In genomic region chr1:192447666-192448065, GRCm38 (mm10) we compare ENCODE assay signal across 24 mouse cellular contexts.
"Had no signal": no experiment of that assay in that cellular context is flagged by ENCODE, and none has a peak within 500 bp of the region (broad histone marks: within the 10 kb centered on the region; RNA-seq: fewer than 3 reads in every experiment).

No protein-coding gene starts in this region.

- H3K27ac ChIP-seq: gastrocnemius, adult 2 months; heart, adult 2 months; heart, embryonic 10.5 days; hindbrain, embryonic 10.5 days; hindbrain, embryonic 12.5 days; hindbrain, embryonic 14.5 days; intestine, embryonic 15.5 days; kidney, embryonic 15.5 days; kidney, postnatal 0 days; limb, embryonic 13.5 days; limb, embryonic 15.5 days; liver, embryonic 12.5 days; liver, embryonic 14.5 days had no signal

- DNase-seq: gastrocnemius, adult 2 months; gastrocnemius, postnatal 10 days; gastrocnemius, postnatal 25 days; heart, adult 2 months; heart, postnatal 10 days; heart, postnatal 4 days; kidney, postnatal 4 days; lung, adult 18-20 months had no signal

- H3K4me3 ChIP-seq: gastrocnemius, adult 2 months; heart, adult 2 months; heart, embryonic 10.5 days; heart, embryonic 12.5 days; hindbrain, embryonic 10.5 days; hindbrain, embryonic 12.5 days; intestine, embryonic 15.5 days; kidney, embryonic 15.5 days; layer of hippocampus, adult 2 months; limb, embryonic 13.5 days; limb, embryonic 15.5 days; liver, embryonic 12.5 days had no signal

- H3K27me3 ChIP-seq: hindbrain, embryonic 12.5 days; intestine, embryonic 15.5 days; kidney, embryonic 15.5 days; limb, embryonic 15.5 days; liver, embryonic 12.5 days had no signal

- H3K9ac ChIP-seq: heart, embryonic 12.5 days; hindbrain, embryonic 12.5 days; hindbrain, embryonic 14.5 days; intestine, embryonic 15.5 days; kidney, embryonic 15.5 days; limb, embryonic 13.5 days; limb, embryonic 15.5 days; liver, embryonic 12.5 days; liver, embryonic 14.5 days had no signal

- H3K36me3 ChIP-seq: heart, embryonic 10.5 days; heart, embryonic 12.5 days; hindbrain, embryonic 10.5 days; hindbrain, embryonic 12.5 days; intestine, embryonic 15.5 days; kidney, embryonic 15.5 days; limb, embryonic 13.5 days; limb, embryonic 15.5 days; liver, embryonic 12.5 days had no signal

- ATAC-seq: hindbrain, embryonic 16.5 days; inflammation-experienced regulatory T-cells, adult 6 months; intestine, embryonic 15.5 days; intestine, postnatal 0 days; liver, embryonic 12.5 days had no signal

- H3K9me3 ChIP-seq: heart, embryonic 10.5 days; heart, embryonic 12.5 days; hindbrain, embryonic 10.5 days; hindbrain, embryonic 12.5 days; intestine, embryonic 15.5 days; kidney, embryonic 15.5 days; limb, embryonic 13.5 days; limb, embryonic 15.5 days; liver, embryonic 12.5 days had no signal

- H3K4me1 ChIP-seq: heart, embryonic 10.5 days; hindbrain, embryonic 10.5 days; intestine, embryonic 15.5 days; liver, embryonic 12.5 days had no signal

- H3K4me2 ChIP-seq: heart, embryonic 12.5 days; hindbrain, embryonic 12.5 days; hindbrain, embryonic 14.5 days; intestine, embryonic 15.5 days; kidney, embryonic 15.5 days; limb, embryonic 13.5 days; limb, embryonic 15.5 days; liver, embryonic 12.5 days had no signal
